Mouse (Mus musculus): ENCODE data around the gene Mlec. TPM values are rescaled to one million over a fixed set of nuclear protein-coding genes. Genes with fewer than 3 reads are reported as not detected.
A peak's percentile ranks its signal among the peaks of the same experiment; 100 is the strongest.

Gene Mlec
- total RNA-seq (2014; rRNA removed), result 33.7 and 44.7 TPM in 2 replicates
- 40.8 and 41.8 TPM in 2 replicates for polyA plus RNA-seq (2012; rRNA removed)

GRCm38 (mm10) chr5:115158040-115158983 is at the start of gene Mlec:
Mlec (minus strand) TSS chr5:115158179.
- Histone ChIP-seq H3K27ac (replicated peaks; ENCODE audit: insufficient read depth, low read depth, low read length) (peak within 1 kb of the TSS; percentile 68), H3K27me3 (ENCODE audit: control insufficient read depth, insufficient read depth, low read length) (no peaks in the 10 kb centered on the region), H3K79me2 (ENCODE audit: control insufficient read depth, insufficient read depth, low read length) (peaks cover 30% of the 10 kb centered on the region; the same call in 1 of the 2 replicates), H3K36me3 (ENCODE audit: control insufficient read depth, insufficient read depth, low read length) (no peaks in the 10 kb centered on the region), H3K4me3 (ENCODE audit: insufficient read depth, low read depth, low read length) (peak within 1 kb of the TSS; percentile 83), H3K4me1 (ENCODE audit: control insufficient read depth, insufficient read depth, low read length) (peaks cover 6% of the 10 kb centered on the region; the same call in 1 of the 2 replicates), H3K9ac (ENCODE audit: low read depth, low read length) (peak within 1 kb of the TSS; percentile 93)
- WGBS, result under 1% methylated on average over 72 of the region's 78 CpGs
- peak; percentile 85 for DNase-seq (ENCODE audit: extremely low read depth, low read depth, low spot score)
- TF ChIP-seq POLR2A (IDR thresholded peaks at IDR 0.05; ENCODE audit: extremely low read depth, insufficient read depth, low read length), result peak; percentile 93
- no peak for TF ChIP-seq CTCF (IDR thresholded peaks at IDR 0.05; ENCODE audit: low read depth, low read length)

- H3K4me1 ChIP-seq (ENCODE audit: control insufficient read depth, insufficient read depth, low read length), result peaks cover 7% of the 10 kb centered on the region; the same call in 1 of the 2 replicates
- no peak for DNase-seq (ENCODE audit: extremely low read depth, low read depth, low spot score)
- H3K79me2 ChIP-seq (ENCODE audit: control insufficient read depth, insufficient read depth, low read length), result no peaks in the 10 kb centered on the region
- 64% methylated on average over 5 of the region's 5 CpGs for WGBS
- H3K4me3 ChIP-seq (ENCODE audit: insufficient read depth, low read depth, low read length), result no peak overlapping the region
- no peak for TF ChIP-seq CTCF (IDR thresholded peaks at IDR 0.05; ENCODE audit: low read depth, low read length)
- TF ChIP-seq POLR2A (IDR thresholded peaks at IDR 0.05; ENCODE audit: extremely low read depth, insufficient read depth, low read length), result no peak
- peaks cover 9% of the 10 kb centered on the region; the same call in 1 of the 2 replicates for H3K27me3 ChIP-seq (ENCODE audit: control insufficient read depth, insufficient read depth, low read length)
- H3K9ac ChIP-seq (ENCODE audit: low read depth, low read length), result no peak overlapping the region
- H3K27ac ChIP-seq (replicated peaks; ENCODE audit: insufficient read depth, low read depth, low read length), result no peak overlapping the region
- H3K36me3 ChIP-seq (ENCODE audit: control insufficient read depth, insufficient read depth, low read length), result no peaks in the 10 kb centered on the region
Observed at GRCm38 (mm10) chr5:115207244-115207643, 49.3 kb upstream of the Mlec start.

GRCm38 (mm10) chr5:115204562-115205311 is 46.8 kb upstream of the Mlec start:
- Histone ChIP-seq H3K27me3 (ENCODE audit: control insufficient read depth, insufficient read depth, low read length) (peaks cover 9% of the 10 kb centered on the region; the same call in 1 of the 2 replicates), H3K4me1 (ENCODE audit: control insufficient read depth, insufficient read depth, low read length) (peaks cover 7% of the 10 kb centered on the region; the same call in 1 of the 2 replicates), H3K27ac (replicated peaks; ENCODE audit: insufficient read depth, low read depth, low read length) (no peak overlapping the region), H3K9ac (ENCODE audit: low read depth, low read length) (no peak overlapping the region), H3K4me3 (ENCODE audit: insufficient read depth, low read depth, low read length) (no peak overlapping the region), H3K36me3 (ENCODE audit: control insufficient read depth, insufficient read depth, low read length) (no peaks in the 10 kb centered on the region), H3K79me2 (ENCODE audit: control insufficient read depth, insufficient read depth, low read length) (no peaks in the 10 kb centered on the region)
- no peak for TF ChIP-seq POLR2A (IDR thresholded peaks at IDR 0.05; ENCODE audit: extremely low read depth, insufficient read depth, low read length)
- TF ChIP-seq CTCF (IDR thresholded peaks at IDR 0.05; ENCODE audit: low read depth, low read length), result no peak
- DNase-seq (ENCODE audit: extremely low read depth, low read depth, low spot score), result peak; percentile 6
- WGBS, result 7% methylated on average over 31 of the region's 31 CpGs

GRCm38 (mm10) chr5:115203735-115204561 is 46.0 kb upstream of the Mlec start:
- H3K9ac ChIP-seq (ENCODE audit: low read depth, low read length), result no peak overlapping the region
- no peak for TF ChIP-seq POLR2A (IDR thresholded peaks at IDR 0.05; ENCODE audit: extremely low read depth, insufficient read depth, low read length)
- no peak for TF ChIP-seq CTCF (IDR thresholded peaks at IDR 0.05; ENCODE audit: low read depth, low read length)
- WGBS, result 6% methylated on average over 23 of the region's 23 CpGs

GRCm38 (mm10) chr5:115194626-115195221 is 36.7 kb upstream of the Mlec start:
- H3K9ac ChIP-seq (ENCODE audit: low read depth, low read length), result no peak overlapping the region
- no peak for TF ChIP-seq POLR2A (IDR thresholded peaks at IDR 0.05; ENCODE audit: extremely low read depth, insufficient read depth, low read length)
- TF ChIP-seq CTCF (IDR thresholded peaks at IDR 0.05; ENCODE audit: low read depth, low read length), result no peak
- peaks cover 31% of the 10 kb centered on the region; the same call in 1 of the 2 replicates for H3K27me3 ChIP-seq (ENCODE audit: control insufficient read depth, insufficient read depth, low read length)

More at GRCm38 (mm10) chr5:115203735-115204561, 46.0 kb upstream of the Mlec start:
- peaks cover 7% of the 10 kb centered on the region; the same call in 1 of the 2 replicates for H3K4me1 ChIP-seq (ENCODE audit: control insufficient read depth, insufficient read depth, low read length)
- no peaks in the 10 kb centered on the region for H3K79me2 ChIP-seq (ENCODE audit: control insufficient read depth, insufficient read depth, low read length)
- H3K4me3 ChIP-seq (ENCODE audit: insufficient read depth, low read depth, low read length), result no peak overlapping the region
- DNase-seq (ENCODE audit: extremely low read depth, low read depth, low spot score), result peak; percentile 42
- H3K27me3 ChIP-seq (ENCODE audit: control insufficient read depth, insufficient read depth, low read length), result peaks cover 9% of the 10 kb centered on the region; the same call in 1 of the 2 replicates
- H3K27ac ChIP-seq (replicated peaks; ENCODE audit: insufficient read depth, low read depth, low read length), result no peak overlapping the region
- no peaks in the 10 kb centered on the region for H3K36me3 ChIP-seq (ENCODE audit: control insufficient read depth, insufficient read depth, low read length)

More at GRCm38 (mm10) chr5:115194626-115195221, 36.7 kb upstream of the Mlec start:
- 18% methylated on average over 12 of the region's 12 CpGs for WGBS
- Histone ChIP-seq H3K36me3 (ENCODE audit: control insufficient read depth, insufficient read depth, low read length) (no peaks in the 10 kb centered on the region), H3K79me2 (ENCODE audit: control insufficient read depth, insufficient read depth, low read length) (no peaks in the 10 kb centered on the region), H3K27ac (replicated peaks; ENCODE audit: insufficient read depth, low read depth, low read length) (no peak overlapping the region), H3K4me3 (ENCODE audit: insufficient read depth, low read depth, low read length) (no peak overlapping the region), H3K4me1 (ENCODE audit: control insufficient read depth, insufficient read depth, low read length) (peaks cover 7% of the 10 kb centered on the region; the same call in 1 of the 2 replicates)
- DNase-seq (ENCODE audit: extremely low read depth, low read depth, low spot score), result no peak

Measured in liver, adult 2 months (tissue).